Mouse (Mus musculus): ENCODE data around the gene Pced1b.

DNA sequence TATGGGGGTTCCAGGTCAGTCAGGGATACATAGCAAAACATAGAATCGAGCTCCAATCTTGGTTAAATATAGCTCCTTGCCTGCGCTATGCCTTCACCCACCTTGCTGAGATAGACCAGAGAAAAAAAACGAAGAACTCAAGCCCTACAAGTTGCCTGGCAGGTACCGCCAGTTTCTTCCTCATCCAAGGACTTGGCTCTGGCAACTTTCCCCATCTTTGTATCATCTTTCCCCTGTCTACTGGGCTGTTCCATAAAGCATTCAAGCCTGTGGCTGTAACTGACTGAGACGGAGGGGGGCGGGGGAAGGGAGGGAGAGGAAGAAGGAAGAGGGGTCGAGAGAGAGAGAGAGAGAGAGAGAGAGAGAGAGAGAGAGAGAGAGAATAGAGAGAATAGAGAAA is 121.7 kb downstream of the Pced1b start:
- TF ChIP-seq EP300 (IDR thresholded peaks at IDR 0.05; ENCODE audit: low read depth): no peak
- no peak for TF ChIP-seq CTCF (IDR thresholded peaks at IDR 0.05; ENCODE audit: low read depth)
